Mouse (Mus musculus): ENCODE measurements around the gene Ftcd.
A peak's percentile ranks its signal among the peaks of the same experiment; 100 is the strongest.

Gene Ftcd

GRCm38 (mm10) chr10:76576920-76577319 lies 1.5 kb downstream of the Ftcd start:
- H3K4me1 ChIP-seq (replicated peaks; ENCODE audit: low read depth, low read length): peaks cover 9% of the 10 kb centered on the region
- no peaks in the 10 kb centered on the region for H3K9me3 ChIP-seq (ENCODE audit: low read length)
- TF ChIP-seq CTCF (conservative IDR thresholded peaks at IDR 0.05; ENCODE audit: low read length) (no peak), POU5F1 (IDR thresholded peaks at IDR 0.05; ENCODE audit: borderline replicate concordance, low read length) (no peak), NANOG (IDR thresholded peaks at IDR 0.05; ENCODE audit: borderline replicate concordance, low read length) (no peak)
- no peak overlapping the region for H3K4me3 ChIP-seq (replicated peaks; ENCODE audit: low read length)
- no peaks in the 10 kb centered on the region for H3K36me3 ChIP-seq (ENCODE audit: insufficient read depth, low read length)
- H3K27me3 ChIP-seq (ENCODE audit: insufficient read depth, low read length): 0 out of 2 replicates have a peak, but pooled peaks cover 3% of the 10 kb centered on the region

- Histone ChIP-seq H3K4me3 (replicated peaks; ENCODE audit: low read length) (peak overlapping the region; percentile 51), H3K4me1 (replicated peaks; ENCODE audit: low read depth, low read length) (peaks cover 12% of the 10 kb centered on the region), H3K9me3 (ENCODE audit: low read length) (no peaks in the 10 kb centered on the region), H3K36me3 (ENCODE audit: insufficient read depth, low read length) (no peaks in the 10 kb centered on the region), H3K27me3 (ENCODE audit: insufficient read depth, low read length) (peaks cover 15% of the 10 kb centered on the region)
- TF ChIP-seq POU5F1 (IDR thresholded peaks at IDR 0.05; ENCODE audit: borderline replicate concordance, low read length): no peak
Measured at GRCm38 (mm10) chr10:76584138-76584537, 8.7 kb downstream of the Ftcd start.

GRCm38 (mm10) chr10:76586190-76586589 lies 10.7 kb downstream of the Ftcd start:
- Histone ChIP-seq H3K27me3 (ENCODE audit: insufficient read depth, low read length) (peaks cover 16% of the 10 kb centered on the region), H3K9me3 (ENCODE audit: low read length) (no peaks in the 10 kb centered on the region), H3K4me3 (replicated peaks; ENCODE audit: low read length) (no peak overlapping the region), H3K36me3 (ENCODE audit: insufficient read depth, low read length) (no peaks in the 10 kb centered on the region), H3K4me1 (replicated peaks; ENCODE audit: low read depth, low read length) (peaks cover 12% of the 10 kb centered on the region)
- TF ChIP-seq NANOG (IDR thresholded peaks at IDR 0.05; ENCODE audit: borderline replicate concordance, low read length) (no peak), CTCF (conservative IDR thresholded peaks at IDR 0.05; ENCODE audit: low read length) (no peak), POU5F1 (IDR thresholded peaks at IDR 0.05; ENCODE audit: borderline replicate concordance, low read length) (no peak)

GRCm38 (mm10) chr10:76590197-76590596 lies 14.7 kb downstream of the Ftcd start:
- no peaks in the 10 kb centered on the region for H3K36me3 ChIP-seq (ENCODE audit: insufficient read depth, low read length)
- H3K9me3 ChIP-seq (ENCODE audit: low read length): no peaks in the 10 kb centered on the region
- peaks cover 22% of the 10 kb centered on the region for H3K27me3 ChIP-seq (ENCODE audit: insufficient read depth, low read length)
- no peak for TF ChIP-seq CTCF (conservative IDR thresholded peaks at IDR 0.05; ENCODE audit: low read length)
- TF ChIP-seq POU5F1 (IDR thresholded peaks at IDR 0.05; ENCODE audit: borderline replicate concordance, low read length): no peak
- no peak for TF ChIP-seq NANOG (IDR thresholded peaks at IDR 0.05; ENCODE audit: borderline replicate concordance, low read length)
- H3K4me1 ChIP-seq (replicated peaks; ENCODE audit: low read depth, low read length): no peaks in the 10 kb centered on the region
- no peak overlapping the region for H3K4me3 ChIP-seq (replicated peaks; ENCODE audit: low read length)

- Histone ChIP-seq H3K36me3 (ENCODE audit: insufficient read depth, low read length) (no peaks in the 10 kb centered on the region), H3K4me1 (replicated peaks; ENCODE audit: low read depth, low read length) (peaks cover 7% of the 10 kb centered on the region; the same call in 1 of the 2 replicates), H3K27me3 (ENCODE audit: insufficient read depth, low read length) (peaks cover 55% of the 10 kb centered on the region), H3K9me3 (ENCODE audit: low read length) (no peaks in the 10 kb centered on the region), H3K4me3 (replicated peaks; ENCODE audit: low read length) (peak overlapping the region; percentile 67)
- TF ChIP-seq NANOG (IDR thresholded peaks at IDR 0.05; ENCODE audit: borderline replicate concordance, low read length): no peak
- no peak for TF ChIP-seq POU5F1 (IDR thresholded peaks at IDR 0.05; ENCODE audit: borderline replicate concordance, low read length)
- no peak for TF ChIP-seq CTCF (conservative IDR thresholded peaks at IDR 0.05; ENCODE audit: low read length)
Measured at GRCm38 (mm10) chr10:76596338-76596737, 20.9 kb downstream of the Ftcd start.

- Histone ChIP-seq H3K27me3 (ENCODE audit: insufficient read depth, low read length) (peaks cover 32% of the 10 kb centered on the region; the same call in 1 of the 2 replicates), H3K9me3 (ENCODE audit: low read length) (no peaks in the 10 kb centered on the region), H3K36me3 (ENCODE audit: insufficient read depth, low read length) (no peaks in the 10 kb centered on the region), H3K4me1 (replicated peaks; ENCODE audit: low read depth, low read length) (no peaks in the 10 kb centered on the region), H3K4me3 (replicated peaks; ENCODE audit: low read length) (no peak overlapping the region)
- TF ChIP-seq NANOG (IDR thresholded peaks at IDR 0.05; ENCODE audit: borderline replicate concordance, low read length) (no peak), POU5F1 (IDR thresholded peaks at IDR 0.05; ENCODE audit: borderline replicate concordance, low read length) (no peak), CTCF (conservative IDR thresholded peaks at IDR 0.05; ENCODE audit: low read length) (no peak)
Measured at GRCm38 (mm10) chr10:76602690-76603089, 27.2 kb downstream of the Ftcd start.

- no peaks in the 10 kb centered on the region for H3K9me3 ChIP-seq (ENCODE audit: low read length)
- H3K4me1 ChIP-seq (replicated peaks; ENCODE audit: low read depth, low read length): no peaks in the 10 kb centered on the region
- TF ChIP-seq CTCF (conservative IDR thresholded peaks at IDR 0.05; ENCODE audit: low read length) (no peak), NANOG (IDR thresholded peaks at IDR 0.05; ENCODE audit: borderline replicate concordance, low read length) (no peak), POU5F1 (IDR thresholded peaks at IDR 0.05; ENCODE audit: borderline replicate concordance, low read length) (no peak)
- no peak overlapping the region for H3K4me3 ChIP-seq (replicated peaks; ENCODE audit: low read length)
- H3K36me3 ChIP-seq (ENCODE audit: insufficient read depth, low read length): no peaks in the 10 kb centered on the region
- H3K27me3 ChIP-seq (ENCODE audit: insufficient read depth, low read length): peaks cover 13% of the 10 kb centered on the region; the same call in 1 of the 2 replicates
Measured at GRCm38 (mm10) chr10:76612473-76612872, 37.0 kb downstream of the Ftcd start.

- TF ChIP-seq CTCF (conservative IDR thresholded peaks at IDR 0.05; ENCODE audit: low read length) (no peak), NANOG (IDR thresholded peaks at IDR 0.05; ENCODE audit: borderline replicate concordance, low read length) (no peak), POU5F1 (IDR thresholded peaks at IDR 0.05; ENCODE audit: borderline replicate concordance, low read length) (no peak)
- H3K36me3 ChIP-seq (ENCODE audit: insufficient read depth, low read length): no peaks in the 10 kb centered on the region
- H3K27me3 ChIP-seq (ENCODE audit: insufficient read depth, low read length): peaks cover 34% of the 10 kb centered on the region
- H3K4me3 ChIP-seq (replicated peaks; ENCODE audit: low read length): no peak overlapping the region; the same call in 1 of the 2 replicates
- no peaks in the 10 kb centered on the region for H3K9me3 ChIP-seq (ENCODE audit: low read length)
- peaks cover 10% of the 10 kb centered on the region for H3K4me1 ChIP-seq (replicated peaks; ENCODE audit: low read depth, low read length)
Measured at GRCm38 (mm10) chr10:76622411-76622810, 47.0 kb downstream of the Ftcd start.
